Mouse (Mus musculus) cerebellum, adult (tissue): ENCODE measurements at regions not wholly inside any gene's neighbourhood (a gene's known extent, or its start where the extent isn't known, plus 50 kb on each side); places are given as distances from the start of the nearest gene placed in this dataset.
"Not testable (repeated sequence)": the region's sequence is repeated elsewhere in the genome, so short reads cannot be mapped to it uniquely, and the experiment has no call there.

Experiments used
- ATAC-seq: cut with Nextera tagmentation; 2 replicates; pipeline ENCODE4 v1.9.2; 2017; ENCODE audit warnings: mild to moderate bottlenecking, moderate library complexity, mixed read lengths; ENCODE audit not compliant: insufficient number of reproducible peaks, low FRiP score, low TSS enrichment

DNA sequence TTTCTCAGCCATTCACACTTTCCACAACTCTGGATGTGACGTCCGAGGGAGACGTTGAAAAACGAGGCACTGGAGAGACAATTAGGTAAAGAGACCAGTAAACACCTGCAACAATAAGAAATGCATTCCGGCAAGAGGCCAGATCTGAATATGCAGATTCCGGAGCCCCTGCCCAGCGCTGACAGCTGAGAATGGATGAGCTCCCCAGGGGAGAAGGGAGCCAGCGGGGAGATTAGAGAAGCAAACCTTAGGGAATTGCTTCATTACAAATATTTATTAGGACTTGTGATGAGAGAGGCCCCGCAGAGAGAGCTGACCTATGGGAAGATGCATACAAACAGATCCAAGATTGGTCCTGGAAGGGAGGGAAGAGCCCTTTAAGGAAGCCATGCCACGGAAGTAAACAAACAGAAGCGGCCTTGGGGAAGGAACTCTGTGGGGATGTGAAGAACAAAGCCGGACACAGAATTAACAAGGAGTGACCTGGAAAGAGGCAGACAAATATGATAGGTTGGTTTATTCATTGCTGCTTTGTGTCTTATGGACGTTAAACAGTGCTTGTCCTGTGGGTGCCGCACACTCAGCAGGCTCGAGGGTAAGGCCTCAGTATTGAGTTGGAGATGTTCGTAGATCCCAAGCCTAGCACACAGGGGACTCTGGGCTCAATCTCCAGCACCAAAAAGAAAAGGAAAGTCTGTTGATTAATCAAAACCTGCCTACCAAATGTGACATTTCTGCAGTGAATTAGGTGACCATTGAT, 121.7 kb upstream of the Nebl start:
- no peak for ATAC-seq

DNA sequence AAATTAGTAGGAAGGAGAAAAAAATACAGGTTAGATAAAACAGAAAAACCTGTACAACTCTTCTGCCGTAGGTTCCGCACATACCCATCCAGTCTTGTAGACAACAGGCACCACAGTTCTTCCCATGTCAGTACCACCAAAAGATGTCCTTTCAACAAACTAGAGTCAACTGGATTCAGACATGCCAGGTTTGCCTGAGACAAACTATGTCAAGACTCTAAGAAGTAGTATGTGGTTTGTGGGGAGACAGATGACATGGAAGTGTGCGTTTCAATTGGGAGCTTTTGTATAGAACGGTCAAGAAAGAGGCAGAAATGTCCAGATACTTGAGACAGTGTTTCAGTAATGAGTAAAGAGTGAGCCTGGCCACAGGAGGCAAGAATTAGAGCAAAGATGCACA, 119.5 kb upstream of the Nebl start:
- ATAC-seq = no peak

DNA sequence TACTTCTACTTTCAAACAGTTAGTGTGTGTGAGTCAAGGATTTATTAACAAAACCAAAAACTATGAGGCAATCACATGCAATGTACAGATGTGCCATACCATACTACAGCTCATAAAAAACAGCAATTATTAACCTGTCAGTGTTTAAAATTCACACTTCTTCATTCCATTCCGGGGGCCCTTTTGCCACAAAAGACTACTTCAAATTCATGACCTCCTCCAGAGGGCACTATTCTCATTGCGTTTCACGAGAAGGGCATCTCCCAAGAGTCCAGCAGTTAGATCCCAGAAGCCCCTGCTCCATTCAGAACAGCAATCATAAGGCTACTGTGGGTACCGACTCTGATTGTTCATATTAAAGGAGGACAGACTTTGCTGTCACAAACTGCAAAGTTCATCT, 118.0 kb upstream of the Nebl start:
- ATAC-seq = no peak

DNA sequence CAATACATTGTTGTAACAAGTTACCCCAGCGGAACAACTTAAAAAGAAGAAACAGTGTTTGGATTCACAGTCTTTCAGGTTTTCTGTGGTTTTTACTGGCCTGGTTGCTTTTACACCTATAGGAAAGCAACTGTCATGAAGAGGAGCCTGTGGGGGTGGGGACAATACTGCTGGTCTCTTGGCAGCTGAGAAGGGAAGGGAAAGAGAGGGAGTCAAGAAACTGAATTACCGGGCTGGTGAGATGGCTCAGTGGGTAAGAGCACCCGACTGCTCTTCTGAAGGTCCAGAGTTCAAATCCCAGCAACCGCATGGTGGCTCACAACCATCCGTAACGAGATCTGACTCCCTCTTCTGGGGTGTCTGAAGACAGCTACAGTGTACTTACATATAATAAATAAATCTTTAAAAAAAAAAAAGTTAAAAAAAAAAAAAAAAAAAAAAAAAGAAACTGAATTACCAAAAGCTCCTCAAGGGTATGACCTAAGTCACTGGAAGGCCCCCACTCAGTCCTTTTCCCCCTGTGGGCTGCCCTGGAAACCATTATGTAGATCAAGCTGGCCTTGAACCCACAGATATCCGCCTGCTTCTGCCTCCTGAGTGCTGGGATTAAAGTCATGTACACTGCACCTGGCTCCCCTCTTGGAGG, 114.3 kb upstream of the Nebl start:
- not testable (repeated sequence) for ATAC-seq

DNA sequence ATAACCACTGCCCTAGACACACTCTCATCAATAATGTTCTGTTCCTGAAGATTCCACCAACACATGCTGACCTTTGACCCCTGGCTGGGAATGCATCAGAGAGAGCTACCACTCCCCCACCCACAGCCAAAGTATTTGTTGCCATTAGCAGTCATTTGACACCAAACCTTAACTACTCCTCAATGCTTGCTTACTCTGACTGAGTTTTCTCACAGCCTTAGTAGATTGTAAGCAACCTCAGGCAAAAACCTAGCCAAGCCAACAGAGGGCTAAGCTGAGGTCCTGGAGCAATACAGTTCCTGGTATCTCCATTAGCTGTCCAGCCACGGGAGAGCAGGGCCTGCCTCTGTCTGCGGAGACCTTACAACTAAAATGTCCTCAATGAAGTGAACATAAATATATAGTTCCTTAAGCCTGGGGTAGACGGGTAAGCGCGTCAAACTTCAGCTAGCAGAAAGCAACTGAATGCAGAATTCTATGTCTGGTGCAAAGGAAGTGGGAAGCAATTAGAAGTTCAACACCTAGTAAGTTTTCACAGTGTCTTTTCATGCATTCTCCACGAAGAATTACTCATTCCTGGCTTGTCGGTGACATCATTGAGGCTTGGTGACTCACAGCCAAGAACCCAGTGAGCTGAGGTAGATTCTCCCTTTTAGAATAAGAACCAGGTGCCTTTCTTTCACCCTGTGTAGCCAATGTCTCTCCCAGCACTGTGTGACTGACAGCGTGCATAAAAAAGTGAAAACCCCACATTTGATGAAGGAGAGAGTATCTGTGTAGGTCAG, 113.6 kb upstream of the Nebl start:
- no peak for ATAC-seq

DNA sequence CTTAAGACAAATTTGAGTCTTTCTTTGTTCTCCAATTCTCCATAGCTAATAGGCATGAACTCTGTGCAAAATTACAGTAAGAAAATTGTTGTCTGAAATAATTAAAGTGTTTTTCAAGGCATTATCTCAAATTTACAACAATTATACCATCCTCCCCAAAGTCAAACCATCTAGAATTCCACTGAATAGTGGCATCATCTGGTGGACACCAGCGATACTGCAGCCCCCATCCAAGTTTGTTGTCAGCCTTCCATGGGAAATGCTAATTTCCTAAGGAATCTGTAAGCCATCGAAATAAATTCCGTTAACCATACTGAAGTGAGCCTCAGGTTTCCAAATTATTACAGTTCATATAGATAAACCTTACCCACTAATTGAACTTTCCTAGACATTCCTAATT, 110.7 kb upstream of the Nebl start:
- ATAC-seq = no peak

DNA sequence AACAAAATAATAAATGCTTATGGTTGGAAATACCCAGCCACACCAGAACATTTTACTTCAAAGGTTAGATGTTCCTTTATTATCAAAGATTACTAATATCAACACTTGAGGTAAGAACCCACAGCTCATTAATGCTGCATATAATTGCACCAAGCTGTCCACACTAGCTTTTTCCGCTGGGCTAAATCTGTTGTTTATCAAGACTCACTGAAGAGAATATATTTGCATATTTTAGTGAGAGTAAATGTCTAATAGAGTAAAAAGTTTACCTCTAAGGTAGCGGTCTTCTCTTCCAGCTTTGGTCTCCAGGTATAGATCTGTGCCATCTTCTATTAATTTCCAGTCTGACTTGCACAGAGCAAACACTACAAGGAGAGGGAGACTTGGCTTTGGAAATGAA, 110.3 kb upstream of the Nebl start:
- no peak for ATAC-seq

DNA sequence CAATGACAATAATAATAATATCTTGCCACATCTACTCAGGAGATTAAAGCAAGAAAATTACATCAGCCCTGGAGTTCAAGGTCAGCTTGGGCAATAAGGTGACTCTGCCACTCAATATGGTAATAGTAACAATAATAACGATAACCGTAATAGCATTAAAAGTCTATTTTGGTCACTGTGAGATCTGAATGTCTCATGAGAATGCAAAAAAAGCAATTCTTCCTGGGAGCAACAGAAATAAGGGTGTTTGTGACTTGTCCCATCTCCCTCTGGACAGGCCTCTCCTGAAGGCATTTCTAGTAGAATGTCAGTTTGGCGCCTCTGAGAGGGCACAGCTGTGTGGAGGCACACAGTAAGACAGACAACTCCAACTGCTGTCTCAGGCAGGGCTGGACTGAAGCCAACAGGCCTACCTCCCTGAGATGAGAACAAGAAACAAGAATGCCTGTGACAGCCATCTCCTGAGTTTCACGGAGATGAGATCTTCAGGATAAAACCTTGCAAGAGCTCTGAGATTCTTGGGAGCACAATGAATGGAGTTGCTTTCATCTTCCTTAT, 109.8 kb upstream of the Nebl start:
- no peak for ATAC-seq

DNA sequence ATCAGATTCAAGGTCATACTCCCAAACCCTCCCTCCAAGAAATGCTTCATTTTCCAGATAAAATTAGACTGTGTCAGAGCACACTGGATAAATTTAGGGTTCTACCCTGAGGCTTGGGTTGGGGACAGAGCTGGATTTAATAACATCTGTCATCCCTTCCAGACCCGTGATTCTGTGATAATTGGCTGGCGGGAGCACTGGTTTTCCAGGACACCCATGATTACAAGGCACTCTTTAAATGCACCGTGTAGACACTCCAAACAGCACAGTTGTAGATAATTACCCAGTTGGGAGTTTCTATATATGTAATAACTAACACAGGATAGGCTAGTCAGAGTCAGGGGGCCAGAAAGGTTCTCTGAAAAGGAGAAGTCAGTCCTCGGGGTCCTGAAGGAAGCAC, 108.4 kb upstream of the Nebl start:
- ATAC-seq = no peak

DNA sequence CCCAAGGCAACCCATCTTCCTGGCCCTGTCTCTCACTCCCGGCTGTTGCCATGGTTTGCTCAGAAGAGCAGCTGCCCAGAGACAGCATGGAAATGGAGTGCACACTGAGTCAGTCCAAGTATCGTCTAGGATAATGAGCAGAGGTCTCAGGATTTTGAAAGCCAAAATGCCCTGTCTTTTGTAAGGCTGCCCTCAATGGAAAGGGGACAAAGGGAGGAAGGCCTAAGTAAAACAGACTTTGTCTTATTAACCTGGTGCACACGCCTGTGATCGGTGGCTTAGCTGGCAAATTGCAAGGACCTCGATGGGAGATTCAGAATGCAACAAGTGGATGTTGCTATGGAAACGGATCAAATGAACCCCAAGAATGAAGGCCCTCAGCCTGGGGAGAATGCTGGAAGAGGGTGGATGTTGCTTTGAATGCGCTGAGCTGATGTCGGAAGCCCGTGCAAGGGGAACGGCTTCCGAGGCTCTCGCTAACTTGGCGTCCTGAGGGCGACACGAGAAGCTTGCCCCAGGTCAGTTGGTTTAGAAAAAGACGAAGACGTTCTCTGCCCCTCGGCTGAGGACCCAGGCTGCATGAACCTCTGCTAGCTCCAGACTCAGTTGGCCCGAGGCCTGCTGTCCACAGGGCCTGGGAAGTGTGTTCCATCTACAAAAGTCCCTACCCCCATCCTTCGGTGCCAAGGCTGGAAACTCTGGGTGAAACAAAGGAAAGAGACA, 107.8 kb upstream of the Nebl start:
- ATAC-seq = no peak

DNA sequence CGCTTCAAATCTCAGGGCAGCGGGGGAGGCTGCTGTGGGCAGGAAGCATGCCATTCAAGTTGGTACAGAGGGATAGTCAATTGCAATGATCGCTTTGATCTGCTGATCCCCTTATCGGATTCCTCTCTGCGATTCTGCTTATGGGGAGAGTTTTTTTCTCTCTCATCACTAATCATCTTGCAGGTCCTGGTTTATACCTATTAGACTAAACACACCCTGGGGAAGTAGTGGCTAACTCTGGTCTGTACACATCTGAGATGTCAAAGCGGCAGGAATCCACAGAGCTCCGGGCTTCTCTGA, 107.1 kb upstream of the Nebl start:
- no peak for ATAC-seq

DNA sequence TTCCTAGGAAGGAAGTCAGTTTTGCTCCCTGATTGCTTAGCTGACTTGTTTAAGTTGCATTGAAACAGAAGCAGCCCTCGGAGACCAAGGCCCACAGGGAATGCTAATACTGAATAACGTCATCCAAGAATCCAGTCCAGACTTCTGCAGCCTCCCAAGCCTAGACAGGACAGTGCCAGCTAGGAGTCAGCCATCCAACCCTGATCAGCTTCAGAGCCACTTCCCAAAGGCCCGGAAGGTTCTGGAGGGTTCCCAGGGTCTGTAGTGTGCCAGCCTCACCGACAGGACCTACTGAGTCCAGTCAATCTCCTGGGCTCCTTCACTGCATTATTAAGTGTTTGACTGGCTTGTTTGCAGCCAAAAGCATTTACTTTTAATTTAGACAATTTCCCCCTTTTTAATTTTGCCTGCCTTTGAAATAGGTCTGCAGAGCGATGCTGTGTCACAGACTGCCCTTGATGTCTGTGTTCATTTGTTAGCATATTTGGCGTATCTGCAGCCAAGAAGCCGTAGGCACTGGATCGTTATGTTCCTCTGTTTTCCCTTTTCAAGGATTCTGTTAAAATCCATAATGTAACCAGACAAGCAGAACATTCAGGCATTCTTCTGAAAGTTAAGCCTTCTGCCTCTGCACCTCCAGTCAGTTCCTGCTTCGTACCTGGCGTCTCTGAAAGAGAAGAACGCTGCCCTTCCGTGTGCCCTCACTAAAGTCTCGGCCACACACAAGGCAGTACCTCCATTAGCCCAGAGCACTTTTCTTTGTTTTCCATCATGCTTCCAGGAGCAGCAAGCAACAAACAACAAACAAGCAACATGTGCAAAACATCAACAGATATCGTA, 106.5 kb upstream of the Nebl start:
- ATAC-seq = 0 out of 2 replicates have a peak, but pooled peaks have one; percentile 32

DNA sequence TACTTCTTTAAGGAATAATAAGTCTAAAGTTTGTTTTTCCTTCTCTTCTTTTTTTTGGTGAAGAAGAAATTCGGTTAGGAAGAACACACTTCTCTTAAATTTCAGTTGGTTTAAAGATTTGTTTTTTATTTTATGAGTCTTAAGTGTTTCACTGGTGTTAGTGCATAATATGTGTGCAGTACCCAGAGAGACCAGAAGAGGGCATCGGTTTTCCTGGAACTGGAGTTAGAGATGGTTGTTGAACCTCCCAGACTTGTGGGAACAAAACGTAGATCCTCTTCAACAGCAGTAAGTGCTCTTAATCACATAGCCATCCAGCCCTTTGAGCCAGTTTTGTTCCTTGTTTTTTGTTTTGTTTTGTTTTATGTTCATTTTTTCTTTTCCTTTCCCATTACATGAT, 101.5 kb upstream of the Nebl start:
- no peak for ATAC-seq

DNA sequence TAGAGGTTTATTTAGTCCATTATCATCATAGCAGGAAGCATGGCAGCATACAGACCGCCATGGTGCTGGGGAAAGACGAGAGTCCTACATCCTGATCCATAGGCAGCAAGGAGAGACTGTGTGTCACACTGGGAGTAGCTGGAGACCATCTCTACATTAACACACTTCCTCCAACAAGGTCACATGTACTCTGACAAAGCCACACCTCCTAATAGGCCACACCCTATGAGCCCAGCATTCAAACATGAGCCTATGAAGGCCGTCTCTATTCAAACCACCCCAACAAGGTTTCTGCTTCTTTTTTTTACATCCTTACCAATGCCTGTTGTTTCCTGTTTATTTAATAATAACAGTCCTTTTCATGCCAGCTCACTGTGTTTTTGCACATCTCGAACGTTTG, 99.0 kb upstream of the Nebl start:
- no peak for ATAC-seq

DNA sequence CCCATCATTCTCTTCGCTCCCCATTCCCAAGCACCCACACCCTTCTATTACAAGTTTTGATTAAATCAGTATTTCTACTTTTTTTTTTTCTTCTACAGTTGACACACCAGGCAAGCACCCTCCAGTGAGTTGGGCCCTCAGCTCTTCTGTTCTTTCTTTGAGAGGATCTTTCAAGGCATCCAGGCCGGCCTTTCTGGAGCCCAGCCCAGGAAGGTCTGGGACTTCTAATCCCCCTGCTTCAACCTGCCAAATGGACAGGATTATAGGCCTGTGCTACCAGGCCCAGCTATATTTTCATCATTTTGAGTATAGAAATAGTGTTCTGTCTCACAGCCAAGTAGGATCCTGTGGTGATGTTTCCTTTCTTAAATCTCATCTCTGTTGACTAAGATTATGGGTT, 94.0 kb upstream of the Nebl start:
- no peak for ATAC-seq

DNA sequence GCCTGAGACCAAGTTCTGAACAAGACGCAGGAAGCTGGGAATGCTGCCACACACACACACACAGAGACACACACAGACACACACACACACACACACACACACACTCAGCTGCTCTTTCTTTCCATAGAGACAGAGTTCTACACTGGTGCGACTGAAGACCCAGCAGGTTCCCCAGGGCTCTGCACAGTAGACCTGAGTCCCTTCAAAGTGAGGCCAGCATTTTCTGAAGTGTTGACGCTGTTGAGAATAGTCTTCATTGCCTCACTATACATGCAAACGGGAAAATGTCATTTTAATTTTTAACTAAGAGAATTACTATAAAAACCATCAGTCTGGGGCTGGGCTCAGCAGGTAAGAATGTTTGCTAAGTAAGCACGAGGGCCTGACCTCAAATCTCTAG, 92.9 kb upstream of the Nebl start:
- ATAC-seq = no peak

DNA sequence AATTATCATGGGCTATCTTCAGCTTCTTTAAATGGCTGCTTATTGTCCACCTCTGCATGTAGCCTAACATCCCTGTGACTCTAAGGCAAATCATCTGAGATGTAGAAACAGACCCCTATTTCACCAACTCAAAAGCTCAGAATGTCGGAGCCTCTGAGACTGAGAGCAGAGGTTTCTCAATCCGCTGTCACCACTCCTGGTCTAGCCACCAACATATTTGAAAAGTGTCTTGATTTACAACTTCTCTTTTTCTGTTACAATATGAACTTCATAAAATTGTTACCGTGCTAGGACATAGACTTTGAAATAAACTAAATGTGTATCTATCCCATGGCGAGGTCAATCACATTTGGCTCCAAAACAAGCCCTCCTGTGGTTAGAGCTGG, 91.3 kb upstream of the Nebl start:
- no peak for ATAC-seq

DNA sequence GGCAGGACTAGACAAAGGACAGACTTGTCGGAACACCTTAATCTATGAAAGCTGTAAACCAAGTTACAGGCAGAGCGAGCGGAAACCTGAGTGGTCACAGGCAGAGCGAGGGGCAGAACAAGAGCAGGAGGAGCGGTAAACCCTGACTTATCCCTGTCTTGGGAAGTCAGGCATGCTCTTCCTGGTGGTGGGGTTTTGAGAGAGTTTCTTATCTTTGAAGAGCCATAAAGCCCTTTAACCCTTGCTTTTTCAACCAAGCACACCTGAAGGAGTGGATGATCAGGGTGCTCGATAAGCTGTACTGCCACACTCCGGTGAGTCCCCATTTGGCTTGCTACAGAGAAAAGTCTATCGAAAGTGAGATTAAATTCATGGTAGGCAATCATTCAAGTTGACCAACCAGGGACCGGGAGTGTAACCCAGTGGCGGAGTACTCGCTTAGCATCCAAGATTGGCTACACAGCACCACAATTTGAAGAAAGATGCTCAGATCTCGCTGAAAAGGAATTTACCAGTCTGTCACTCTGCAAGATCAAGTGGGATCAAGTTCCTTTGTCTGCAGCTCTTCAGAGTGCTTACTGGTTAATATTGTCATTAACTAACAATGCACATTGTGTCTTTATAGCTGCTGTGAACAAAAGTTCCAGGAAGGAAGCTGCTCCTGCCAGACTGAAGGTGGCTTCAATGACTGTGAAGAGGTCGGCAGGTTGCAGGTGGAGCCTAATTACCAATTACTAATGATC, 90.8 kb upstream of the Nebl start:
- ATAC-seq = no peak

DNA sequence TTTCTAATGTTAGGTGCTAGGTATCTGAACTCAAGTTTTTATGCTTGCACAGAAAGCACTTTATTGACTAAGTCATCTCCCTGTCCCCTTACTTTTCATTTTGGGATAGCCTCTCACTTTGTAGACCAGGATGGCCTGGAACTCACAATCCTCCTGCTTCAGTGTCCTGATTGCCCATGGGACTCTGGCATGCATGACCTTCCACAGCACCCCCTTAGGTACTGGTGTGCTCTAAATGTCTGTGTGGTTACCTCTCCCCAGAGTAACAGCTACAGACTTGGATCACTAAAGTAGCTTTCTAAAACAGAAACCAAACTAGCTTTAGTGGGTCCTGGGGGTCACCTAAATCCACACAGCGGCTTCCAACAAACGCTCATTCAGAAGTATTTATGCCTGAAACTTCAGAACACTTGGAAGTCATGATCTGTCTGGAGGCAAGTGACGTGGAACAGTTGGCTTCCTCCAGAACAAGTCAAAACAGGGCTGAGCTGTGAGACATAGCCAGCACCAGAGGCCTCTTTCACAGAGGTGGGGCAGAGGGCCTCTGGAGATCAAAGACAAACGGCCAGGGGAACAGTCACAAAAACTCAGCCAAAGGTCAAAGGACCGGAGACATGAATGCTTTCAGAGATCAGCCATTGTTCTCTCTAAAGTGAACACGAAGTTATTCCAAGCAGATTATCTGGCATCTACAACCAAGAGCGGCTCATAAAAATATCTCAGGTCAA, 80.8 kb upstream of the Nebl start:
- ATAC-seq = no peak
